Mouse (Mus musculus) heart, adult 2 months (tissue): ENCODE measurements around the gene Zfp398. TPM values are rescaled to one million over a fixed set of nuclear protein-coding genes. Genes with fewer than 3 reads are reported as not detected.

Source experiments
- DNase-seq, 2 experiments: peaks; one replicate each; pipeline ENCODE4 v3.0.0; 2021
- H3K27ac ChIP-seq: fragments of 200-600 bp; 2 replicates; pipeline ENCODE4 v1.8.1; 2022
- H3K27me3 ChIP-seq: fragments of 200-500 bp; 2 replicates; pipeline ENCODE4 v1.6.1; 2012; ENCODE audit warnings: mild to moderate bottlenecking, low read length, inconsistent platforms, mixed read lengths; ENCODE audit not compliant: control insufficient read depth, insufficient read depth
- H3K36me3 ChIP-seq: fragments of 200-500 bp; 2 replicates; pipeline ENCODE4 v1.6.1; 2012; ENCODE audit warnings: low read length, inconsistent platforms; ENCODE audit not compliant: control insufficient read depth, insufficient read depth
- H3K4me1 ChIP-seq: fragments of 200-500 bp; 2 replicates; pipeline ENCODE4 v1.6.1; 2011; ENCODE audit warnings: low read length; ENCODE audit not compliant: control insufficient read depth, insufficient read depth
- H3K4me3 ChIP-seq: fragments of 200-600 bp; 2 replicates; pipeline ENCODE4 v1.8.1; 2022
- H3K79me2 ChIP-seq: fragments of 200-500 bp; replicated peaks from 2 replicates; pipeline ENCODE4 v1.6.1; 2012; ENCODE audit warnings: mild to moderate bottlenecking, inconsistent platforms, low read length, moderate library complexity, mixed read lengths; ENCODE audit not compliant: control insufficient read depth, insufficient read depth
- H3K9ac ChIP-seq: fragments of 200-500 bp; 2 replicates; pipeline ENCODE4 v1.6.1; 2012; ENCODE audit warnings: low read depth, mild to moderate bottlenecking, control low read depth, inconsistent platforms, low read length, mixed read lengths
- CTCF ChIP-seq: fragments of 200-600 bp; IDR thresholded peaks from 2 replicates; pipeline ENCODE4 v1.8.1; 2022; ENCODE audit warnings: antibody characterized with exemption, mild to moderate bottlenecking, moderate library complexity
- EP300 ChIP-seq: fragments of 200-500 bp; IDR thresholded peaks from 2 replicates; pipeline ENCODE4 v1.6.1; 2011; ENCODE audit warnings: low read depth, low read length, control low read depth; ENCODE audit not compliant: insufficient read depth
- POLR2A ChIP-seq: fragments of 200-500 bp; IDR thresholded peaks from 2 replicates; pipeline ENCODE4 v1.6.1; 2011; ENCODE audit warnings: mild to moderate bottlenecking, low read depth, low read length, control low read depth; ENCODE audit not compliant: insufficient read depth
- WGBS: fragments of 180-500 bp; shearing (Covaris S2); methylation state at CpG from one replicate; pipeline ENCODE4 v1.1.7; 2018; 5-methylcytosine and 5-hydroxymethylcytosine counted together
- intact Hi-C: fragments of 180-260 bp; cut with DNase I; formaldehyde crosslinking; loops from one replicate; pipeline ENCODE4 v1.15.1; 2025
- polyA plus RNA-seq: library from polyadenylated mRNA; depleted of rRNA; stranded (reverse); fragments of >200 nt; gene quantifications from 2 replicates; pipeline ENCODE4 v1.2.3, GENCODE M21; 2012
- total RNA-seq, 2 experiments: library from RNA; stranded (reverse); gene quantifications; 2 replicates each; pipeline ENCODE4 v1.2.3; 2021

Gene Zfp398
- total and polyA plus RNA-seq, 3 experiments, result 3.3 to 7.4 (median 5.8) TPM

GRCm38 (mm10) chr6:47819626-47820325 lies 15.7 kb upstream of the Zfp398 start:
- Histone ChIP-seq H3K4me1 (no peaks in the 10 kb centered on the region), H3K4me3 (no peak overlapping the region), H3K27me3 (no peaks in the 10 kb centered on the region), H3K9ac (no peak overlapping the region), H3K36me3 (no peaks in the 10 kb centered on the region), H3K79me2 (no peaks in the 10 kb centered on the region), H3K27ac (no peak overlapping the region)
- DNase-seq, result no peak
- intact Hi-C loops, result no loop called here
- no peak for TF ChIP-seq EP300
- TF ChIP-seq CTCF, result no peak
- no peak for TF ChIP-seq POLR2A
- 90% methylated on average over 23 of the region's 23 CpGs for WGBS

GRCm38 (mm10) chr6:47821236-47821635 lies 14.2 kb upstream of the Zfp398 start:
- DNase-seq, result no peak
- H3K9ac ChIP-seq, result no peak overlapping the region
- no peaks in the 10 kb centered on the region for H3K4me1 ChIP-seq
- H3K27me3 ChIP-seq, result no peaks in the 10 kb centered on the region
- 78% methylated on average over 5 of the region's 5 CpGs for WGBS
- TF ChIP-seq EP300, result no peak
- no peak for TF ChIP-seq CTCF
- no peak for TF ChIP-seq POLR2A
- H3K36me3 ChIP-seq, result no peaks in the 10 kb centered on the region
- no peaks in the 10 kb centered on the region for H3K79me2 ChIP-seq
- intact Hi-C loops, result no loop called here
- H3K27ac ChIP-seq, result no peak overlapping the region
- no peak overlapping the region for H3K4me3 ChIP-seq

- Histone ChIP-seq H3K4me1 (no peaks in the 10 kb centered on the region), H3K4me3 (no peak overlapping the region)
Measured at GRCm38 (mm10) chr6:47821776-47822175, 13.7 kb upstream of the Zfp398 start.

GRCm38 (mm10) chr6:47824241-47824640 lies 11.2 kb upstream of the Zfp398 start:
- no peaks in the 10 kb centered on the region for H3K36me3 ChIP-seq
- no peak overlapping the region for H3K4me3 ChIP-seq
- no peak overlapping the region for H3K9ac ChIP-seq
- no peak overlapping the region for H3K27ac ChIP-seq
- H3K4me1 ChIP-seq, result no peaks in the 10 kb centered on the region
- WGBS, result 73% methylated on average over 2 of the region's 2 CpGs
- no peak for DNase-seq
- H3K27me3 ChIP-seq, result no peaks in the 10 kb centered on the region
- no peak for TF ChIP-seq CTCF
- TF ChIP-seq POLR2A, result no peak
- TF ChIP-seq EP300, result no peak
- intact Hi-C loops, result no loop called here
- no peaks in the 10 kb centered on the region for H3K79me2 ChIP-seq

More at GRCm38 (mm10) chr6:47821776-47822175, 13.7 kb upstream of the Zfp398 start:
- Histone ChIP-seq H3K36me3 (no peaks in the 10 kb centered on the region), H3K9ac (no peak overlapping the region), H3K27ac (no peak overlapping the region), H3K79me2 (no peaks in the 10 kb centered on the region), H3K27me3 (no peaks in the 10 kb centered on the region)
- no peak for DNase-seq
- 89% methylated on average over 6 of the region's 6 CpGs for WGBS
- intact Hi-C loops, result no loop called here
- TF ChIP-seq CTCF, result no peak
- no peak for TF ChIP-seq EP300
- no peak for TF ChIP-seq POLR2A

- intact Hi-C loops, result no loop called here
- 96% methylated on average over 4 of the region's 4 CpGs for WGBS
Measured at GRCm38 (mm10) chr6:47827462-47827861, 8.0 kb upstream of the Zfp398 start.

GRCm38 (mm10) chr6:47828950-47829349 lies 6.5 kb upstream of the Zfp398 start:
- no peaks in the 10 kb centered on the region for H3K36me3 ChIP-seq
- H3K27ac ChIP-seq, result no peak overlapping the region
- intact Hi-C loops, result loop anchor here (1.0 kb wide), 1 partner anchor 30 kb away; no protein-coding TSS in a partner anchor
- no peak overlapping the region for H3K9ac ChIP-seq
- peaks cover 1% of the 10 kb centered on the region; the same call in 1 of the 2 replicates for H3K4me1 ChIP-seq
- no peak for TF ChIP-seq POLR2A
- TF ChIP-seq CTCF, result peak; percentile 68
- no peak for TF ChIP-seq EP300
- H3K4me3 ChIP-seq, result no peak overlapping the region
- 16% methylated on average over 1 of the region's 1 CpGs for WGBS
- H3K27me3 ChIP-seq, result no peaks in the 10 kb centered on the region
- no peaks in the 10 kb centered on the region for H3K79me2 ChIP-seq
- DNase-seq, result no peak

More at GRCm38 (mm10) chr6:47827462-47827861, 8.0 kb upstream of the Zfp398 start:
- Histone ChIP-seq H3K4me1 (peaks cover 1% of the 10 kb centered on the region; the same call in 1 of the 2 replicates), H3K27me3 (no peaks in the 10 kb centered on the region), H3K36me3 (no peaks in the 10 kb centered on the region), H3K27ac (no peak overlapping the region), H3K4me3 (no peak overlapping the region), H3K9ac (no peak overlapping the region), H3K79me2 (no peaks in the 10 kb centered on the region)
- no peak for DNase-seq
- TF ChIP-seq CTCF, result no peak
- no peak for TF ChIP-seq POLR2A
- no peak for TF ChIP-seq EP300
